Mouse (Mus musculus) brain, embryonic 14.5 days (tissue): ENCODE measurements at regions not wholly inside any gene's neighbourhood (a gene's known extent, or its start where the extent isn't known, plus 50 kb on each side); places are given as distances from the start of the nearest gene placed in this dataset.

ENCODE experiments used
- CTCF ChIP-seq: fragments of 200-500 bp; IDR thresholded peaks from 2 replicates; pipeline ENCODE4 v1.5.1; 2012; ENCODE audit warnings: inconsistent platforms, mild to moderate bottlenecking, moderate library complexity, borderline replicate concordance; ENCODE audit not compliant: insufficient read depth, insufficient read length; ENCODE audit errors: extremely low read depth
- POLR2A ChIP-seq: fragments of 200-500 bp; IDR thresholded peaks from 2 replicates; pipeline ENCODE4 v1.6.1; 2012; ENCODE audit warnings: mild to moderate bottlenecking, inconsistent platforms, borderline replicate concordance; ENCODE audit not compliant: poor library complexity, insufficient read depth, insufficient read length, severe bottlenecking; ENCODE audit errors: extremely low read depth

DNA sequence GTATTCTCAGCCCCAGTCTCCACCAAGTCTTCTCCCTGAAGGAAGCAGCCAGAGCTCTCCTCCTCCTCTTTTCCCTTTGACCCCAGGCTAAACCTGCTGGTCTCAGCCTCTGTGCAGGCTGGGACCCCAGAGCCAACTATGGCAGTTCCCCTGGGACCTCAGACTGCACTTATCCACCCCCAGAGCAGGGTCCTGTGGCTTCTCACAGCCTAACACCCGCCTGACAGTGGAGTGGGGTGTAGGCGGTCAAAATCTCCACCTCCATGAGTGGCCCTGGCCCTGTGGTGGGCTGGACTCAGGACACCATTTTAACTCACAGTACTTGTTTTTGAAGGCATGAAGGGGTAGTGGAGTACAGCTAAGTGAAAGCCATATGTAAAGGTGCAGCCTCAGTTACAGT is 222.1 kb downstream of the Serpinb8 start:
- no peak for TF ChIP-seq CTCF
- no peak for TF ChIP-seq POLR2A
